Mouse (Mus musculus) liver, adult 2 months (tissue): Measurements from ENCODE around the gene Jun. TPM values are rescaled to one million over a fixed set of nuclear protein-coding genes. Genes with fewer than 3 reads are reported as not detected.

ENCODE experiments used
- DNase-seq: peaks from one replicate; pipeline ENCODE4 v3.0.0-alpha.2; 2011; ENCODE audit warnings: low read depth, low spot score; ENCODE audit errors: extremely low read depth
- H3K27ac ChIP-seq: fragments of 200-500 bp; replicated peaks from 2 replicates; pipeline ENCODE4 v1.5.1; 2012; ENCODE audit warnings: low read depth, mild to moderate bottlenecking, control low read depth, inconsistent platforms, low read length; ENCODE audit not compliant: insufficient read depth
- H3K27me3 ChIP-seq: fragments of 200-500 bp; 2 replicates; pipeline ENCODE4 v1.6.1; 2012; ENCODE audit warnings: mild to moderate bottlenecking, moderate library complexity, low read length, inconsistent platforms; ENCODE audit not compliant: control insufficient read depth, insufficient read depth
- H3K36me3 ChIP-seq: fragments of 200-500 bp; 2 replicates; pipeline ENCODE4 v1.6.1; 2012; ENCODE audit warnings: low read length, inconsistent platforms; ENCODE audit not compliant: control insufficient read depth, insufficient read depth
- H3K4me1 ChIP-seq: fragments of 200-500 bp; 2 replicates; pipeline ENCODE4 v1.6.1; 2011; ENCODE audit warnings: low read length; ENCODE audit not compliant: control insufficient read depth, insufficient read depth
- H3K4me3 ChIP-seq: fragments of 200-500 bp; 2 replicates; pipeline ENCODE4 v1.5.1; 2011; ENCODE audit warnings: low read depth, mild to moderate bottlenecking, control low read depth, low read length, moderate library complexity; ENCODE audit not compliant: insufficient read depth
- H3K79me2 ChIP-seq: fragments of 200-500 bp; 2 replicates; pipeline ENCODE4 v1.6.1; 2012; ENCODE audit warnings: inconsistent platforms, mild to moderate bottlenecking, low read length, moderate library complexity; ENCODE audit not compliant: control insufficient read depth, insufficient read depth
- H3K9ac ChIP-seq: fragments of 200-500 bp; 2 replicates; pipeline ENCODE4 v1.6.1; 2012; ENCODE audit warnings: low read depth, mild to moderate bottlenecking, control low read depth, inconsistent platforms, low read length
- CTCF ChIP-seq: fragments of 200-500 bp; IDR thresholded peaks from 2 replicates; pipeline ENCODE4 v1.5.1; 2011; ENCODE audit warnings: low read depth, low read length, control low read depth
- POLR2A ChIP-seq: fragments of 200-500 bp; IDR thresholded peaks from 2 replicates; pipeline ENCODE4 v1.6.1; 2011; ENCODE audit warnings: low read length, control low read depth; ENCODE audit not compliant: insufficient read depth; ENCODE audit errors: extremely low read depth
- WGBS: fragments of 180-500 bp; shearing (Covaris S2); methylation state at CpG from one replicate; pipeline ENCODE4 v1.1.7; 2018; 5-methylcytosine and 5-hydroxymethylcytosine counted together
- polyA plus RNA-seq: library from polyadenylated mRNA; depleted of rRNA; stranded (reverse); fragments of >200 nt; gene quantifications from 2 replicates; pipeline ENCODE4 v1.2.3, GENCODE M21; 2012
- total RNA-seq: library from RNA; depleted of rRNA; stranded (reverse); fragments of >200 nt; gene quantifications from 2 replicates; pipeline ENCODE4 v1.2.3, GENCODE M21; 2014

Gene Jun
- total and polyA plus RNA-seq, 2 experiments, result 3.7 to 5.7 TPM

- H3K27me3 ChIP-seq, result no peaks in the 10 kb centered on the region
- no peak overlapping the region for H3K4me3 ChIP-seq
- H3K79me2 ChIP-seq, result no peaks in the 10 kb centered on the region
- H3K4me1 ChIP-seq, result 0 out of 2 replicates have a peak, but pooled peaks cover 2% of the 10 kb centered on the region
- no peak overlapping the region for H3K9ac ChIP-seq
- H3K36me3 ChIP-seq, result no peaks in the 10 kb centered on the region
- peak; percentile 3; the same call in 1 of the 2 replicates for TF ChIP-seq CTCF
- TF ChIP-seq POLR2A, result no peak
- no peak overlapping the region for H3K27ac ChIP-seq
- DNase-seq, result no peak
- 93% methylated on average over 1 of the region's 1 CpGs for WGBS
Measured at GRCm38 (mm10) chr4:95045133-95045532, 6.9 kb downstream of the Jun start.

GRCm38 (mm10) chr4:95044721-95045120, 7.3 kb downstream of the Jun start:
- no peak overlapping the region for H3K4me3 ChIP-seq
- no peak for DNase-seq
- WGBS, result 71% methylated on average over 6 of the region's 6 CpGs
- no peaks in the 10 kb centered on the region for H3K36me3 ChIP-seq
- no peak overlapping the region for H3K27ac ChIP-seq
- H3K27me3 ChIP-seq, result no peaks in the 10 kb centered on the region
- no peaks in the 10 kb centered on the region for H3K79me2 ChIP-seq
- H3K4me1 ChIP-seq, result 0 out of 2 replicates have a peak, but pooled peaks cover 2% of the 10 kb centered on the region
- no peak for TF ChIP-seq CTCF
- no peak for TF ChIP-seq POLR2A
- no peak overlapping the region for H3K9ac ChIP-seq

DNA sequence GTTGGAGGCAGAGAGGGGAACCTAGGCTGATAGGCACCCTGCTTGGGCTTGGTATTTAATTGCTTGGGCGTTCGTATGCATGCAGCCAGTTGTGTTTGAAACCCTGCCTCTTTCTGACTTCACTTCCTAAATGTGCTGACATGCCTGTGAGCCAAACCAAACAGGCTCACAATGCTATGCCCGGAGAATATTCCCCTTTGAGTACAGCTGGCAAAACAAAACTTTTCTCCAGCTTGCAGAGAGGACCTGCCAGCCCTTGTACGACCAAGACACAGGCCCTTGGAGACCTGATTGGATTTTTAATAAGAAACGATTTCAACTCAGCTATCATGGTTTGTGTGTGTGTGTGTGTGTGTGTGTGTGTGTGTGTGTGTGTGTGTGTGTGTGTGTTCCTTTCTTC, 14.0 kb downstream of the Jun start:
- TF ChIP-seq CTCF (no peak), POLR2A (no peak)
- no peak overlapping the region for H3K9ac ChIP-seq
- H3K27me3 ChIP-seq, result no peaks in the 10 kb centered on the region
- DNase-seq, result no peak
- WGBS, result 78% methylated on average over 5 of the region's 5 CpGs
- no peak overlapping the region for H3K27ac ChIP-seq
- H3K4me3 ChIP-seq, result no peak overlapping the region
- H3K4me1 ChIP-seq, result no peaks in the 10 kb centered on the region
- H3K79me2 ChIP-seq, result no peaks in the 10 kb centered on the region
- no peaks in the 10 kb centered on the region for H3K36me3 ChIP-seq

DNA sequence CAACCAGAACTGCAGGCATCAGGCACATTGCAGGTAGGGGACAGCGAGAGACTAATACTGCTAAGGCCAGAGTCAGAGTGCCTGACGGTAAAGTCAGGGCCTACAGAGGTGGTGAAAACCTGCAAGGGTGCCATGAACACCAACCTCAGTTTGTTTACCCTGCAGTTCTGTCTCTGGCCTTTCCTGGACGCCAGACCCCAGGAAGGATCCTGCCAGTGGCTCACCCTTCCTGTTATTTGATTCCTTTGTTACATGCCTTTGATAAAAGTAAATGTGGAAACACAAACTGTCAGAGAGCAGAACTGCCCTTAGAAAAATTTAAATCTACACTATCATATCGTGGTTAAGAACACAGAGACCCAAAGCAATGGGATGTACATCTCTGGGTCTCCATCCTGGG, 20.9 kb downstream of the Jun start:
- no peaks in the 10 kb centered on the region for H3K36me3 ChIP-seq
- 60% methylated on average over 4 of the region's 4 CpGs for whole genome bisulfite sequencing
- no peaks in the 10 kb centered on the region for H3K4me1 ChIP-seq
- no peaks in the 10 kb centered on the region for H3K79me2 ChIP-seq
- DNase-seq, result no peak
- no peaks in the 10 kb centered on the region for H3K27me3 ChIP-seq
- H3K27ac ChIP-seq, result no peak overlapping the region
- no peak overlapping the region for H3K9ac ChIP-seq
- TF ChIP-seq POLR2A, result no peak
- no peak for TF ChIP-seq CTCF
- H3K4me3 ChIP-seq, result no peak overlapping the region

GRCm38 (mm10) chr4:95025847-95026600, 26.0 kb downstream of the Jun start:
- no peak overlapping the region for H3K4me3 ChIP-seq
- no peaks in the 10 kb centered on the region for H3K79me2 ChIP-seq
- 83% methylated on average over 16 of the region's 16 CpGs for WGBS
- no peaks in the 10 kb centered on the region for H3K36me3 ChIP-seq
- TF ChIP-seq POLR2A, result no peak
- no peak for TF ChIP-seq CTCF
- H3K27me3 ChIP-seq, result no peaks in the 10 kb centered on the region
- no peak for DNase-seq
- no peak overlapping the region for H3K9ac ChIP-seq
- no peak overlapping the region for H3K27ac ChIP-seq
- H3K4me1 ChIP-seq, result no peaks in the 10 kb centered on the region

GRCm38 (mm10) chr4:95023350-95023953, 28.6 kb downstream of the Jun start:
- no peaks in the 10 kb centered on the region for H3K27me3 ChIP-seq
- H3K79me2 ChIP-seq, result no peaks in the 10 kb centered on the region
- no peaks in the 10 kb centered on the region for H3K36me3 ChIP-seq
- 87% methylated on average over 12 of the region's 12 CpGs for WGBS
- no peak overlapping the region for H3K4me3 ChIP-seq
- no peak overlapping the region for H3K9ac ChIP-seq
- no peaks in the 10 kb centered on the region for H3K4me1 ChIP-seq
- no peak overlapping the region for H3K27ac ChIP-seq
- DNase-seq, result no peak
- TF ChIP-seq POLR2A (no peak), CTCF (no peak)
